ENCODE assay signal across 1 mouse cellular context in the genomic region with DNA sequence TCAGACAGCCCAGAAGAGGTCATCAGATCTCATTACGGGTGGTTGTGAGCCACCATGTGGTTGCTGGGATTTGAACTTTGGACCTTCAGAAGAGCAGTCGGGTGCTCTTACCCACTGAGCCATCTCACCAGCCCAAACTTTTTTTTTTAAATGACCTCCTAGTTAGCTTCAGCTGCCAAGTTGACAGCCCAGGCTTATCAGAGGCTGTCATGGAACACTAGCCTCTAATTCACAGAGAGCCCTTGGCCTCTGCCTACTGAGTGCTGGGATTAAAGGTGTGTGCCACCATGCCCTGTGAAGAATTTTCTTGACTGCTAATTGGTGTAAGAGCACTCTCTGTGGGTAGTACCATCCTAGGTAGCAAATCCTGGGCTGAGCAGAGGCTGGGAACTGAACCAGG. TPM values are rescaled to one million over a fixed set of nuclear protein-coding genes. Genes with fewer than 3 reads are reported as not detected.
"Had no signal": no experiment of that assay in that cellular context is flagged by ENCODE, and none has a peak within 500 bp of the region (broad histone marks: within the 10 kb centered on the region; RNA-seq: fewer than 3 reads in every experiment).

No protein-coding gene starts in this region.

RNA-seq across cellular contexts. Expression of a gene that starts 24.8 kb away (rescaled TPM):
- polyA plus RNA-seq: erythroblast, embryonic 14.5 days had no signal
